Mouse (Mus musculus): Measurements from ENCODE around the gene Ndst4.

Gene Ndst4

DNA sequence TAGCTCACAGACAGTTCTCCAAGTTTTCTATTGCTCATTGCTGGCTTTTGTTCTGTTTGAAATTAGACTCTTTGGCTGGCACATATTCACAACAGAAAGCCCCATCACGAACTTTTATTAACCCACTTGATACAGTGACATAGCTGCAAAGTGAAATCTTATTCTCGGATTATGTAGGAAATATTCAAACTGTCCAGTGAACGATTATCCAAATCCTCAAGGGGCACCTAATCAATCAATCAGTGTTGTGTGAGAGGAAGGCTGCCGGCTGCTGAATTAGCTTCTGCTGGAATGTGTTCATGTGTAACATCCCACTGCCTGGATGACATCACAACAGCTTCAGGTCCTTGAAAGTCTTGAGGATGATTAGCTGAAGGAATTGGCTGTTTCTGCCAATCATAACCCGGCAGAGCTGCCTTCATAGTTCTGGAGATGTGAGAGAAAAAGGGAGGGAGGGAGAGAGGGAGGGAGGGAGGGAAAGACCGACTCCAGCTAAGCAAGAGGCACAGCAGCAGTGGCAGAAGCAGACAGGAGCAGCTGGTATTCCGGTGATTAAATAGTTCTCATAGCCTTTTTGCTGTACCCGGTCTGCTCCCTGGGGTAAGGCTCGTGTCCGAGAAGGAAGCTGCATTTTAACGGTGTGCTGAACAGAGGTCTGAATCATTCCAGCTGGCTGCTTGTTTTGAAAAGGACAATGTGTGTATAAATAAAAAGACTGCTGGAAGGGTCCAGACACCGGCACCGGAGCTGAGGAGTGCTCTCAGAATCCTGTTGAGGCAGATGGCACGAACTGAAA lies at the start of gene Ndst4:
Gene Ndst4 (plus strand): TSS at position 476 of the 796 bp plus-strand sequence.
- no peak for DNase-seq

DNA sequence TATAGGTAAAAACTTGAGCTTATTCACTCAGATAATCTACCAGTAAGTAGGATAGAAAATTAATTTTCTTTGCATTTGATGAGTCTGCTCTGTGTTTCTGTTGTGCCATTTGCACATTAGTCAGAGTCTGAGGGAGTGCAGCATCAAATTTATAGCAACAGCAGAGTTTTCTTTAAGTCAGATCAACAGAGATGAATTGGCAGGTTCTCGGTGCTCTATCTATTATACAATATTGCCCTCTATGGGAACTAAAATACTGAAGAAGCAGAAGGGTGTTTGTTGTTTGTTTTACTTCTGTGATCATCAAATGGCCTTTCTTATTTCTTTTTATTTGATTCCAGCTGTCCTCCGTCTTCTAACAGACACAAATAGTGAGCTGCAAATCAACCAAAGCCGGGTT lies 6.4 kb upstream of the Ndst4 start:
- no peak for DNase-seq

DNA sequence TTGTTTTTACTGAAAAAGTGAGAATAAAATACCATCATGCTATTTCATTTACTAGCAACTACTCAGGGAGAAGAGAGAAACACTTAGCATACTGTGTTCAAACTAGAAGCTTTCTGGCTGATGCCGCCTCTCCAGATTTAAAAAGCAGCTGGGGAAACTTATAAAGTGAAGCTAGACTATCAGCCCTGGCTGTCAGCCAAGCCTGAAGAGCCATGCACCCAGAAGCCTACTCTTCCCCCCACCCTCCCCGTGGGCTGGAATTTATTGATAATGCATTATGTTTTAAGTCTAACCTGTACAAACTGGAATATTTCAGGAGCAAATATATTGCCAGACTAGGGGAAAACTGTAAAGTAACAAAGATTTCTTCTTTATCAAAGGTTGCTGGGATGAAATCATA lies 2.6 kb downstream of the Ndst4 start:
- no peak for DNase-seq

DNA sequence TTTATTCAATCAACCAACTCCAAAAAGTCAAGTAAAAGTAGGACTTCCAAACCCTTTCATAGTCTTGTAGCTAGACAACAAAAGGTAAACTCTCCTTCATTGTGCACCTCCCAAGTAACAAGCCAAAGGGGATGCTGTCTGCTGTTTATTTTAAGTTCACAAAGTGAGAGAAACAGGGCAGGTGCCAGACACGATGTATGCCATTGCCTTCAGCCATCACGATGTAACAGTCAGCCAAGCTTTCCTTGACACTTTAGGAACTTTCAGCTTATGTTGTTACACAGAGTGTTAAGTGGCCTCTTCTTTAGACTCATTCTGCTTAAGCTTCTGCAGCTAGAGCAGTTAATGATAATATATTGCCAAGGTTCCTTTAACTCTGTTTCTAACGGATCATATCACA lies 3.1 kb downstream of the Ndst4 start:
- no peak for DNase-seq

DNA sequence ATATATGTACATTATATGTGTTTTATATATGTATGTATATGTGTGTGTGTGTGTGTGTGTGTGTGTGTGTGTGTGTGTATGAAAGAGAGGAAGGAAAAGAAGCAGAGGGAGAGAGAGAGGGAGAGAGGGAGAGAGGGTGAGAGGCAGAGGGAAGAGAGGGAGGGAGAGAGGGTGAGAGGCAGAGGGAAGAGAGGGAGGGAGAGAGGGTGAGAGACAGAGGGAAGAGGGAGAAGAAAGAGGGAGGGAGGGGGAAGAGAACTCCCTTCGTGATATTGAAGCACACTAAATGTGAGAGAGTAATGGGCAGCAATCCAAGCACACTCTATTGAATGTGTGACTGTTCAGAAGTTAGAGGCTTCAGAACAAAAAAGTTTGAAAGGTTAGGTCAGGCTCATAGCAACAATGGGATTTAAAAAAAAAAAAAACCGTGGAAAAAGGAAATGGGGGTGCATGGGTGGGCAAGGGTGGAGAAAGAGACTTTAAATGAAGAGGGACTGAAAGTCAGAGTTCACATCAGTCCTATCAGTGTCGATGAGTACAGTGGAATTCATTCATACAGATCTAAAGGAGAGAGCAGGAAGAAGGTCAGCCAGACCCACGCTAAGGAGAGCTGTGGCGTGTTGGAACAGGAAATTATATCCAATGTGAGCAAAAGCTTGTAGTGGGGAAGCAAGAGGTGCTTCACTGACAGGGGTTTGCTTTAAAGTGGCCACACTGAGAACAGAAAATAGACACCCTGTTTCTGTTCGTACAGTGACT lies 63.2 kb downstream of the Ndst4 start:
- no peak for DNase-seq

DNA sequence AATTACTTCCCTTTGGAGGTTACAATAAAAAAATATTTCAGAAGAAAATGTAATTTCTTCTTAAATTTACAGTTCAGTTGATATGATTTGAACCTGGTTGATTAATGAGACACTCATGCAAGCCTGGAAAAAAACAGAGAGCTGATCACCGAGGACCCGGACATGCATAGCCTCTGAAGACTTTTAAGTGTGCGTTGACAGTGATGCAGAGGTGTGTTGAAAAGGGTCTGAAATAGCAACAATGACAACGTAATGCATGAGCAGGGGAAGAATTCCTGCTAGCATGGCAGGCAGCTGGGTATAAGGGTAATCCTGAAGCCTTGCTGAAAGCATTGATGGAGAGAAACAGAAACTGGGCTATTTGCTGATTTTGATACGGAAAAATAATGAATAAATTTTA lies 106.2 kb downstream of the Ndst4 start:
- DNase-seq: no peak

DNA sequence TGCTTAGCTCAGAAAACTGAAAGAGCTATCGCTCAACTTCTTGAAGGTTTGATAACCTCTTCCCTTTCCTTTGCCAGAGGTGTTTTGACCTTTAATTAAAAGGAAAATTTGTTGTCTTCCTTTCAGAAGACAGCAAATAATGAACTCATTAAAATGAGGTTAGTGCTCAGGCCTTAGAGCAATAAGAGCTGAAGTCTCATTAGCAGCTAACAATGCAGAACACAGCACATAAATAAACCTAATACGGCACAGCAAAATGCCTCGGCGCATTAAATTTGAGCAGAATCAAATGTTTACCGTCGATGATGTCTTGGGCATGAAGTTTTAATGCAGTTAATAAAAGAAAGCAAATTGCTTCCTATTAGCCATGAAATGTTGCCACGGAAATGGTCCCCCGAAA lies 129.5 kb downstream of the Ndst4 start:
- DNase-seq: no peak

DNA sequence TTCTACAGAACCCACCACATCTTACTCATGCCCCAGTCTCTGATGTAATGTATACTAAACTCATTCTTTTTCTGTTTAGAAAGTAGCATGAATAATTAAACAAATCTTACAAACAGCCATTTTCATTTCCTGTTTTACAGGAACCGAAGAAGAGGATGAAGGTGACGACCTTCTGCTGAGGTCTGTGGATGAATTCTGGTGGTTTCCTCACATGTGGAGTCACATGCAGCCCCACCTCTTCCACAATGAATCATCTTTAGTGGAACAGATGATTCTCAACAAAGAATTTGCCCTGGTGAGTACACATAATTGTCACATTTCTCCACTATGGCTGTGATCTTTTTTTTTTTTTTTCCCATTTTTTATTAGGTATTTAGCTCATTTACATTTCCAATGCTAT lies 166.7 kb downstream of the Ndst4 start:
- no peak for DNase-seq

DNA sequence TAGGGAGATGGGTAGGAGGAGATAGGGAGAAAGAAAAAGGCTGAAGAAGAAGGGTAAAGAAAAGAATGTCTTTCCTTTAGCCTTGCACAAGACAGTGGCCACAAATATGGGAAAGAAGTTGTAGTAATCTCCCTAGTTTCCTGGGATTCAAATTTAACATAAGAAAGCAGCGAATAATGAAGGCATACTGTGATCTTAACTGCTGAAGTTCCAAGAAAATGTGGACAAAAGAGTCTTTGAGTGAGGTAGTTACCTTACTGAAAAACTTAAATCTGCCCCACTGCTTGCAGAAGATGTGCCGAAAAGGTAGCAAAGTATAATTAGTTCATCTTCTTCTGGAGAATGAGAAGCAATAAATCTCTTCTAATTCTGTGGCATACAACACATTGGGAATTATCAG lies 228.4 kb downstream of the Ndst4 start:
- no peak for DNase-seq

DNA sequence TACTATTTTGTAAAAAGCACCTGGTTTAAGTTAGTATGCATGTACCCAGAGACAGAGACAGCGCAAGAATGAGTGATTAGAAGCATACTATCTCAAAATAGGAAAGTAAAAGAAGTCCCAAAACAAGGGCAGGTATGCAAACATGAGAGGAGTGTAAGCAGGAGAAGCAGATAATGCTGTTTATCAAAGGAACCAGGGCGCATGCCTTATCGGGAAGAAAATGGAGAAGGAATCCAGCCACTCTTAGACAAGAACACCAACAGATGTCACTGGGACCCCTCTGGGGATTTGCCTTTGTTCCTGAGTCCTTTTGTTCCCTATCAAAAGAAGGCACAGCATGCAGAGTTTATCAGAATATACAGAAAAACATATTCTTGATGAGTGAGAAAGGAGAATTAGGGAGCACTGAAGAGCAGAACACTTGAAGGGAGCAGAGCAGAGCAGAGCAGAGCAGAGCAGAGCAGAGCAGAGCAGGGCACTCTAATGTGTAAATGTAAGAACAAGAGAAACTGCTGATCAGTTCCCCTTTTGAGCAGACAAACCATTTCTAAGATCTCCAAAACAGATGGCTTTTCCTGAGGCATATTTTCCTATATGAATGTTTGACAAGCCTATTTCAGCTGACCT lies 251.2 kb downstream of the Ndst4 start:
- no peak for DNase-seq

DNA sequence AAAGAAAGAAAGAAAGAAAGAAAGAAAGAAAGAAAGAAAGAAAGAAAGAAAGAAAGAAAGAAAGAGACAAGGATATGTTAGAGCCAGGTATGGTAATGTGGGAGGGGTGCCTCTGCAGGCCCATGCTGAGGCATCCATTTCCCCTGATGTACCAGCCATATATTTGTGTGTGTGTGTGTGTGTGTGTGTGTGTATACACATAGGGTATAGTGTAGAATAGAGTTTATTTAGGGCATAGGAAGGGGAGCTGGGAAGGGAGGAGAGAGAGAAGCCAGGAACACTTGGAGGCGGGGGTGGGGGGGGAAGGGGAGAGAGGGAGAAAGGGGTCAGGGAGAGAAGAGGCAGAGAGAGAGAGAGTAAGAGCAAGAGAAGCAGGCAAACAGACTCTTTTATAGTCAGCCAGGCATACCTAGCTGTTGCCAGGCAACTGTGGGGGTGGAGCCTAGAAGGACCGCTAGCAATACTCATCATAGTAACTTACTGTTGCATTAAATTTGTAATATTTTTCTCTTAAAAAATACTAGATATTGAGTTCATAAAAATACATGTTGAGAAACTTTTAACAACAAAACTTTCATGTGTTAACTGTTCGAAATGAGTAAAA lies 256.3 kb downstream of the Ndst4 start:
- no peak for DNase-seq

DNA sequence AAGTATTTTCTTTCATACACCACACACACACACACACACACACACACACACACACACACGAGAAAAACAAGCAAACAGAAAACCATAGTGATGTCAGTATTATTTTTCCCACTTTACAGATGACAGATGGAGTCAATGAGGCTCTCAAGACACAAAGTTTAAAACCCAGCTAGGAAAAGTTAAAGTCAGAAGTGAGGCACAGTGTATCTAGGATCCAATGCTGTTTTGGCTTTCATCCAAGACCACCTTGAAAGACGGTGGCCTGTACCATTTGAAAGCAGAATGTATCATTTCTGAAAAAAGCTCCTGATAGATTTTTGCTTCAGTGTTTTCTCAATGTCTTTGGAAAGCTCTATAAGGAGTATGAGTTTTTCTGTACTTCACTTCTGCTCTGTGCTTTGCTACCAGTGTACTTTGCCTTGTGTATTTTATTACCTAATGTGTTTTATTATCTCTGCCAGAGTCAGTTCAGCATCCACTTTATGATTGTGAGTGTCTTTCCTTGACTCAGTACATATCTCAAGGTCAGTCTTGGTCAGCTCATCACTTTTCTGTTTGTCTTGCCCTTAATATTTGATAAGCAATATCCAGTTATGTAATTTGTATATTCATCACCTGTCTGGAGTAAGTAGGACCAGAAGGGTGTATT lies 257.1 kb downstream of the Ndst4 start:
- DNase-seq: no peak

DNA sequence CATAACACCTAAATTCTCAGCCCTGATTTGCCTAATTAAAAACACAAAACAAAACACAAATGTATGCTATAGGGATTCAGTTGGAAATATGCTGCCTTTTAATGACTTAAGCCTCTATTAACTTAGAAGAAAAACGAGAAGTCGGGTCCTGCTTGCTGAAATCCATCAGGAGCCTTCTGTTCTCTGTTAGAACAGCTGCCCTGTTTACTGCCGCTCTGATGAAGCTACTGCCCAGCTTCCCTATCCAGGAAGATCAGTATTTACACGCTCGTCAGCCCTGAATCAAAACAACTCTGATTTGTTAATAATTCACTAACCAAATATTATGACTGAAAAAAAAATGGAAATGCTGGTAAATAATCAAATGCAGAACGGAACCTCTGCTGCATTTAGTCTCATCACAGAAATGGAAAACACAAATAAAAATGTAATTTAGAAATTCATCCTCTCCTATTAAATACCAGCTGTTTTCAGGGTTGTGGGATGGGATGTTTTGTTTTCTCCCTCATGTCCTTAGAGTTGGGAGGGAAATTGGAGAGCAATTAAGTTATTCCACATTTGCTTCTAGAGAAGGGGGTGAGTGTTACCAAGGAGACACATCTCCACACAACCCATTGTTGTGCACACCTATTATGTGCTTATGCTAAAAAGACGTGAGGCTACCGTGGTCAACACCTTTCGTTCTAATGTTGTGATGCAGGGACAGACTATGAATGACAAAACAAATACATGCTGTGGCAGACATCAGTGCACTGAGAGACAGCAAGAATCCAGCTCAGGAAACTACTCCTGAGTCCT lies 270.3 kb downstream of the Ndst4 start:
- no peak for DNase-seq

DNA sequence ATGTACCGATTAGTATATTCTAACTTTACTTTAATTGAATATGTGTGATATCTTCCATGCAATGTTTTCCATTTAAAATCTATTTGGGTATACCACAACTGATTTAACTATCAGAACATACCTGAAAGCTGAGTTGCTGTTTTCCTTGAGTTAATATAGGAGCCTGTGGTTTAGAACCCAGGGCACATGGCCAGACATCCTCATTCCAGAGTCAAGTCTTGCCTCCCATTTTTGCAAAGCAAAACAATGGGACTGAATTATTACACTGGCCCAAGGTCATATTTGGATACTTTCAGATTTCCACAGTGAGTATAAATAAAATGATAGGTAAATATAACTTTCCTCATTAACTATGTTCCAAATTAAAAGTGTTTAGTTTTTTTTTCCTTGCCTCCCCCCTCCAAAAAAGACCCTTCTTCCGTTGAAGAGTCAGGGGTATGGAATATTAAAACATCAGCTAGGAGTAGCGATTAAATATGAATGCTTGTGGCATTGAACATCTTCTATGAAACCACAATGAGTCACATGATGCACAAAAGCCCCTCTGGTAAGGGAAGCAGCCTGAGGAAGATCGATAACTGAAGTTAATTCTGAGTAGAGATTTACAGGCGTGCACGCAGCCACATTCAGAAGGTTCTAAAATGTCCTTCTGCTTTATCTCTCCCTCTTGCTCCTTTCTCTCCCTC lies 271.5 kb downstream of the Ndst4 start:
- no peak for DNase-seq

DNA sequence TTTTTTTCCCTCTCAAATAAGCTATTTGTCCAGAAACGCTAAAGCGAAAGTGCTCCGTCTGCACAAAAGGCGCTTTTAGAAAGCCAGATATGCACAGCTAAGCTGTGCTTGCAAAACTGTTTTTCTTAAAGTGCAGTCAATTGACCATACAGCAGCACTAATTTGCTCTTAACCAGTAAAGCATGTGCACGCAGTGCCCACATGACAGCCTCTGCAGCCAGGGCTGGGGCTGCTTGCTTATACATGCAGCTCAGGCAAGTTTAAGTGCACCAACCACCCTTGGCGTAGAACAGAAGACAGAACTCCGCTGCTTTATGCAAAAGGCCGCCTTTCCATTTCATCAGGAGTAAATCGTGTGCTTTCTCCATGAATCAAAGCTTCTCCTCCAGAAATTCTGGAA lies 275.0 kb downstream of the Ndst4 start:
- no peak for DNase-seq

DNA sequence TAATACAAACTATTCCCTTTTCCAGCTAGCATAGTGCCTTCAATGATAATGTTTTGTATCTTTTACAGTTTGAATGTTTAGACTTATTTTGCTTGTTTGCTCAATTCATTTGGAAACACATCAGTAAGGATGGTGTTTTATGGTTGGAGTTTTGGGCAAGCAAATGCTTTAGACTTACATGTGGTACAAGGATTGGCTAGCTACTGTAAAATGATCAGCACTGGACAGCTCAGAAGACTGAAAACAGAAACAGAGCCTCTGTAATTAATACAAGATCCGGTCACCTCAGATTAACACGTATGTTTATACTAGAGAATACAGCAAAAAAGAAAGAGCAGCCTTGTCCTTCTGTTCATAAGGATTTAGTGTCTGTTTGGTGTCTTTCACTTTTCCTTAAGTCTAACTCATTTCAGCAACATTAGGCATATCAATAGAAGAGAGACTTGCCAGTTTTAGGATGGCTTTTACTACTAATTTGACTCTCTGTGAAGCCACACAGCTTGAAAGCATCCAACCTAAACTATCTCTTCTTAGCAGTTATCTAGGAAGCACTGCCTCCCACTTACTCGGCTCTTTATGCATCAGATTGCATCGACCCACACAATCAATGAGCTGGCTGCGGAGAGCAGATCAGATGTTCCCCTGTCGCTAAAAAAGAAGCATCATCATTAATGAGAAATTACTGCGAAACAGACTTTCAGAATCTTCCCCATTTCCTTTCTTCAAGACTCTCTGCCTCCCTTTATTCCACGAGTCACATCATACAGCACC lies 279.8 kb downstream of the Ndst4 start:
- DNase-seq: no peak

DNA sequence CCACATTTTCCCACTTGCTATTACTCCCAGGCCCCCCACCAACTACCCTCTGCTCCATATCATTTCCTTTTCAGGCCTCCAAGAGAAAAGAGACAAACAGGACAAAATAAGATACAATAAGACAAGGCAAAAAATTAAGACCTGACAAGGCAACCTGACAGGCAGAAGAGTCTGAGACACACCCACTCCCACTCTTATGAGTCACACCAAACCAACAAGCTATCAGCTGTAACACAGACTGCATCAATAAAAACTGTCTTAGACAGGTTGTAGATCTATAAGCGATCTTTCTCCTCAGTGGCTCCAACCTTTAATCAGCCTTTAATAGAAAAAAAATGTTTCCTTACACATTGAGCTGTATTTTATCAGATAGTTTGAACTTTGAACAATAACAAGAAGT lies 280.7 kb downstream of the Ndst4 start:
- DNase-seq: no peak

DNA sequence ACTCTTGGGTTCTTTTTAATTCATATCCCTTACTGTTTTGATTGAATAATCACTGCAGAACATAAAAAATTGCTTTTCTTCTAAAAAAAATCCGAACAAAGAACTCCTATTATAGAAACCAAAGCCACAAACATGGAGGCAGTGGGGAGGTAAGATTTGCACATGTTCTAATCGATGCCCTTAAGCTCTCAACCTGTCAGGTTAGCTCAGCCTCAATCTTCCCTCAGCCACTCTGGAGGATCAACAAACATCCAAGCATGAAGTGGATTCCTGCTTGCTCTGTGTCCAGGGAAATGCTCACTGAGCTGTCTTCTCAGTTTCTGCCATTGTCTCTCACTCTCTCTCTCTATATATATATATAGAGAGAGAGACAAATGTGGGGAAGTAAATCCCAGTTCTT lies 283.7 kb downstream of the Ndst4 start:
- DNase-seq: no peak

DNA sequence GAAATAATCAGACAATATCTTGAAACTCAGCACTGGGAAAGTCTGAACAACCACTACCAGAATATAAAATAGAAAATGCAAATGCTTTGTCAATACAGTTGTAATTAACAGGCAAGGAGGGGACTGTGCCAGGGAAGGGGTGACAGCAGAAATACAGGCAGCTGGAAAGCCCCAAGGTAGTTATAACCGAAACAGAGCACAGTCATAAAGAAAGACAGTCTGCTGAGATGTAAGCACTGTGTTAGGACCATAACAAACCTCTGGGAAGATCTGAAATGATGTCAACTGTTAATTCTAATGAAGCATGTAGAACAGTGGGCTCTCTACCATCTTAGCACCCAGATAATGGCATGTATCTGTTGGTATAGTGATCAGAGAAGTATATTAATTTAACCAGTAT lies 287.1 kb downstream of the Ndst4 start:
- DNase-seq: no peak

DNA sequence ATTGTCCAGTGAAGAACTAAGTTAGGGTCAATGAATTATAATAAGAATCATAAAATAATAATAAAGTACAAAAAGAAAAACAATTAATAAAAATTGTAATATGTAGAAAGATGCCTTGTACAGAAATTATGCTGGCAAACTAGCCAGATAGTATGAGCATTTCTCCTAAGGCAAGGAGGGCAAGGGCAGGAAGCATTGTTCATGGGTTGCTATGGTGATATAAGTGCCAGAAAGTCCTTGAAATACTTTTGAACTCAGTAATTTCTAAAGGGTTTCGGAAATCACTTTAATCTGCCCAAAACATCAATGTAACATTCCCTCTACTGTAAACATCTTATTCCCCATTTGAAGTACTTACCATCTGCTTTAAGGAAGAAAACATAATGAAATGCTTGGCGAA lies 319.1 kb downstream of the Ndst4 start:
- DNase-seq: no peak

DNA sequence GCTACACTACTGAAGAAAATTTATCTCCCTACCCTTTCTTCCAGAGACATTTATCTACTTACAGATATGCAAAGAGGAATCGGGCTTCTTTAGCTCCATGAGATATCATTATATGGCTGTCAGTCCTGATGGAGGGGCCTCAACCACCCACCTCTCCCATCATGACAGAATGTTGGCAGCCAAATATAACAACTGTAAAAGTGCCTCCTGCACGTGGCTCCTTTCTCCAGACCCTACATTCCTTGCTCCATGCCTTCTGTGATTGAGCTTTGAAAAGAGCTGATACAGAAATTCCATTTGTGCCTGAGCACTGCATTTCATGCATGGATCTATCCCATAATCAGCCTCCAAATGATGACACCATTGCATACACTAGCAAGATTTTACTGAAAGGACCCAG lies 331.1 kb downstream of the Ndst4 start:
- no peak for DNase-seq
